Mouse (Mus musculus) embryo, embryonic 10 days (tissue): Measurements from ENCODE around the gene Vsir.

Source experiments
- DNase-seq: peaks from one replicate; pipeline ENCODE4 v3.0.0-alpha.2; 2015; ENCODE audit warnings: low spot score

Vsir gene

GRCm38 (mm10) chr10:60388332-60388731 lies 41.7 kb downstream of the Vsir start:
- no peak for DNase-seq

- peak; percentile 16 for DNase-seq
Measured at GRCm38 (mm10) chr10:60389447-60389865, 42.8 kb downstream of the Vsir start.

GRCm38 (mm10) chr10:60390177-60390903 lies 43.7 kb downstream of the Vsir start:
- DNase-seq = peak; percentile 25

- no peak for DNase-seq
Measured at GRCm38 (mm10) chr10:60390904-60391420, 44.3 kb downstream of the Vsir start.

- DNase-seq = no peak
Measured at GRCm38 (mm10) chr10:60391661-60392060, 45.0 kb downstream of the Vsir start.

GRCm38 (mm10) chr10:60394936-60395335 lies 48.3 kb downstream of the Vsir start:
- DNase-seq = no peak

GRCm38 (mm10) chr10:60395605-60396004 lies 49.0 kb downstream of the Vsir start:
- DNase-seq = no peak

- DNase-seq = no peak
Measured at GRCm38 (mm10) chr10:60398051-60398814, 51.6 kb downstream of the Vsir start.

GRCm38 (mm10) chr10:60399449-60399848 lies 52.8 kb downstream of the Vsir start, which contains the start of gene Gm17455:
Gm17455 (plus strand) TSS chr10:60399726.
- DNase-seq = peak; percentile 23

GRCm38 (mm10) chr10:60400507-60401295 lies 54.0 kb downstream of the Vsir start:
- no peak for DNase-seq

GRCm38 (mm10) chr10:60405460-60406177 lies 59.0 kb downstream of the Vsir start:
- no peak for DNase-seq

- DNase-seq = peak; percentile 83
Measured at GRCm38 (mm10) chr10:60407831-60408230, 61.2 kb downstream of the Vsir start.

GRCm38 (mm10) chr10:60411794-60412193 lies 65.1 kb downstream of the Vsir start:
- DNase-seq = peak; percentile 40

GRCm38 (mm10) chr10:60413756-60414155 lies 67.1 kb downstream of the Vsir start:
- DNase-seq = no peak

- DNase-seq = no peak
Measured at GRCm38 (mm10) chr10:60417041-60417440, 70.4 kb downstream of the Vsir start.

GRCm38 (mm10) chr10:60418137-60418536 lies 71.5 kb downstream of the Vsir start:
- peak; percentile 79 for DNase-seq

- no peak for DNase-seq
Measured at GRCm38 (mm10) chr10:60419624-60420023, 73.0 kb downstream of the Vsir start.
